Mouse (Mus musculus): ENCODE results near the gene Gm13199. TPM values are rescaled to one million over a fixed set of nuclear protein-coding genes. Genes with fewer than 3 reads are reported as not detected.

Gm13199 gene
- polyA plus RNA-seq (2012; rRNA removed) = 1.3 and 1.9 TPM in 2 replicates

GRCm38 (mm10) chr2:5862834-5863233 lies at the start of gene Gm13199:
TSS of gene Gm13199 (minus strand) at chr2:5862934.
- WGBS = 93% methylated on average over 3 of the region's 3 CpGs
- DNase-seq (ENCODE audit: low read depth, low spot score) = no peak

GRCm38 (mm10) chr2:5911282-5911965 lies 48.7 kb upstream of the Gm13199 start:
- WGBS = 72% methylated on average over 16 of the region's 16 CpGs
- no peak for DNase-seq (ENCODE audit: low read depth, low spot score)

- DNase-seq (ENCODE audit: low read depth, low spot score) = peak; percentile 16
- WGBS = 64% methylated on average over 3 of the region's 3 CpGs
Observed at GRCm38 (mm10) chr2:5906625-5907024, 43.9 kb upstream of the Gm13199 start.

GRCm38 (mm10) chr2:5906092-5906491 lies 43.4 kb upstream of the Gm13199 start:
- WGBS = 21% methylated on average over 5 of the region's 5 CpGs

GRCm38 (mm10) chr2:5900145-5900544 lies 37.4 kb upstream of the Gm13199 start:
- WGBS = 74% methylated on average over 5 of the region's 5 CpGs
- no peak for DNase-seq (ENCODE audit: low read depth, low spot score)

More at GRCm38 (mm10) chr2:5906092-5906491, 43.4 kb upstream of the Gm13199 start:
- no peak for DNase-seq (ENCODE audit: low read depth, low spot score)

GRCm38 (mm10) chr2:5894843-5895570 lies 32.3 kb upstream of the Gm13199 start, which contains the start of gene Sec61a2:
TSS of gene Sec61a2 (minus strand) at chr2:5895432.
- peak; percentile 83 for DNase-seq (ENCODE audit: low read depth, low spot score)
- under 1% methylated on average over 62 of the region's 62 CpGs for WGBS

- peak; percentile 38 for DNase-seq (ENCODE audit: low read depth, low spot score)
- 8% methylated on average over 11 of the region's 11 CpGs for WGBS
Observed at GRCm38 (mm10) chr2:5894296-5894695, 31.6 kb upstream of the Gm13199 start.

GRCm38 (mm10) chr2:5889412-5889811 lies 26.7 kb upstream of the Gm13199 start:
- no peak for DNase-seq (ENCODE audit: low read depth, low spot score)
- 60% methylated on average over 2 of the region's 2 CpGs for WGBS

- DNase-seq (ENCODE audit: low read depth, low spot score) = no peak
- WGBS = 75% methylated on average over 5 of the region's 5 CpGs
Observed at GRCm38 (mm10) chr2:5888865-5889264, 26.1 kb upstream of the Gm13199 start.

GRCm38 (mm10) chr2:5877446-5877845 lies 14.7 kb upstream of the Gm13199 start:
- DNase-seq (ENCODE audit: low read depth, low spot score) = no peak
- 35% methylated on average over 3 of the region's 3 CpGs for WGBS

- 87% methylated on average over 5 of the region's 5 CpGs for WGBS
- DNase-seq (ENCODE audit: low read depth, low spot score) = no peak
Observed at GRCm38 (mm10) chr2:5869746-5870145, 7.0 kb upstream of the Gm13199 start.

- no peak for DNase-seq (ENCODE audit: low read depth, low spot score)
Observed at GRCm38 (mm10) chr2:5867681-5868080, 4.9 kb upstream of the Gm13199 start.

GRCm38 (mm10) chr2:5851866-5852265 lies 10.9 kb downstream of the Gm13199 start:
- WGBS = 59% methylated on average over 5 of the region's 5 CpGs
- no peak for DNase-seq (ENCODE audit: low read depth, low spot score)

More at GRCm38 (mm10) chr2:5867681-5868080, 4.9 kb upstream of the Gm13199 start:
- 53% methylated on average over 2 of the region's 2 CpGs for WGBS

GRCm38 (mm10) chr2:5851116-5851515 lies 11.6 kb downstream of the Gm13199 start:
- 92% methylated on average over 9 of the region's 9 CpGs for WGBS
- DNase-seq (ENCODE audit: low read depth, low spot score) = no peak

- WGBS = 7% methylated on average over 4 of the region's 4 CpGs
- DNase-seq (ENCODE audit: low read depth, low spot score) = no peak
Observed at GRCm38 (mm10) chr2:5845826-5846225, 16.9 kb downstream of the Gm13199 start.

GRCm38 (mm10) chr2:5844873-5845631 lies 17.7 kb downstream of the Gm13199 start, which contains the start of the genes Nudt5 and Cdc123:
TSS of gene Nudt5 (plus strand) at chr2:5845019.
TSS of gene Cdc123 (minus strand) at chr2:5845164.
- WGBS = under 1% methylated on average over 53 of the region's 53 CpGs
- peak; percentile 80 for DNase-seq (ENCODE audit: low read depth, low spot score)

GRCm38 (mm10) chr2:5844181-5844872 lies 18.4 kb downstream of the Gm13199 start:
- 2% methylated on average over 23 of the region's 23 CpGs for WGBS
- DNase-seq (ENCODE audit: low read depth, low spot score) = no peak

- DNase-seq (ENCODE audit: low read depth, low spot score) = no peak
- WGBS = 94% methylated on average over 11 of the region's 11 CpGs
Observed at GRCm38 (mm10) chr2:5840815-5841214, 21.9 kb downstream of the Gm13199 start.

- WGBS = 80% methylated on average over 5 of the region's 5 CpGs
- DNase-seq (ENCODE audit: low read depth, low spot score) = no peak
Observed at GRCm38 (mm10) chr2:5825265-5825913, 37.3 kb downstream of the Gm13199 start.
